Mouse (Mus musculus): ENCODE data around the gene C1qtnf2. TPM values are rescaled to one million over a fixed set of nuclear protein-coding genes. Genes with fewer than 3 reads are reported as not detected.

The C1qtnf2 gene
- polyA plus RNA-seq, 1 experiment from 2014 or later: 0.78 TPM

GRCm38 (mm10) chr11:43451322-43451721, 22.8 kb upstream of the C1qtnf2 start:
- no peaks in the 10 kb centered on the region for H3K9me3 ChIP-seq (replicated peaks)

GRCm38 (mm10) chr11:43452266-43452665, 21.8 kb upstream of the C1qtnf2 start:
- Histone ChIP-seq H3K9me3 (replicated peaks) (no peaks in the 10 kb centered on the region), H3K4me1 (replicated peaks) (no peaks in the 10 kb centered on the region), H3K27ac (replicated peaks) (no peak overlapping the region), H3K4me3 (replicated peaks) (no peak overlapping the region), H3K27me3 (no peaks in the 10 kb centered on the region), H3K36me3 (replicated peaks) (peaks cover 4% of the 10 kb centered on the region; the same call in 1 of the 2 replicates), H3K4me2 (no peak overlapping the region), H3K9ac (no peak overlapping the region)
- WGBS (ENCODE audit: insufficient replicate concordance): 57% methylated on average over 2 of the region's 2 CpGs
- no peak for ATAC-seq (ENCODE audit: insufficient read depth)

More at GRCm38 (mm10) chr11:43451322-43451721, 22.8 kb upstream of the C1qtnf2 start:
- 31% methylated on average over 4 of the region's 4 CpGs for WGBS (ENCODE audit: insufficient replicate concordance)
- H3K4me2 ChIP-seq: no peak overlapping the region
- ATAC-seq (ENCODE audit: insufficient read depth): no peak
- no peak overlapping the region for H3K4me3 ChIP-seq (replicated peaks)
- H3K36me3 ChIP-seq (replicated peaks): peaks cover 12% of the 10 kb centered on the region
- H3K4me1 ChIP-seq (replicated peaks): no peaks in the 10 kb centered on the region
- no peak overlapping the region for H3K9ac ChIP-seq
- H3K27me3 ChIP-seq: no peaks in the 10 kb centered on the region
- no peak overlapping the region for H3K27ac ChIP-seq (replicated peaks)

- no peaks in the 10 kb centered on the region for H3K4me1 ChIP-seq (replicated peaks)
- 76% methylated on average over 25 of the region's 25 CpGs for WGBS (ENCODE audit: insufficient replicate concordance)
- no peak overlapping the region for H3K9ac ChIP-seq
- no peaks in the 10 kb centered on the region for H3K36me3 ChIP-seq (replicated peaks)
- ATAC-seq (ENCODE audit: insufficient read depth): no peak
- H3K4me3 ChIP-seq (replicated peaks): no peak overlapping the region
- H3K4me2 ChIP-seq: no peak overlapping the region
- H3K27ac ChIP-seq (replicated peaks): no peak overlapping the region
- H3K9me3 ChIP-seq (replicated peaks): no peaks in the 10 kb centered on the region
- no peaks in the 10 kb centered on the region for H3K27me3 ChIP-seq
These were observed 10.9 kb upstream of the C1qtnf2 start for GRCm38 (mm10) chr11:43463204-43463603.

GRCm38 (mm10) chr11:43470118-43470517, 4.0 kb upstream of the C1qtnf2 start:
- H3K36me3 ChIP-seq (replicated peaks): no peaks in the 10 kb centered on the region
- whole genome bisulfite sequencing (ENCODE audit: insufficient replicate concordance): 21% methylated on average over 5 of the region's 5 CpGs
- no peaks in the 10 kb centered on the region for H3K9me3 ChIP-seq (replicated peaks)
- no peak overlapping the region for H3K4me3 ChIP-seq (replicated peaks)
- peaks cover 4% of the 10 kb centered on the region; the same call in 1 of the 2 replicates for H3K4me1 ChIP-seq (replicated peaks)
- no peak overlapping the region for H3K9ac ChIP-seq
- no peak for ATAC-seq (ENCODE audit: insufficient read depth)
- H3K27me3 ChIP-seq: peaks cover 5% of the 10 kb centered on the region; the same call in 1 of the 2 replicates
- no peak overlapping the region for H3K4me2 ChIP-seq
- H3K27ac ChIP-seq (replicated peaks): no peak overlapping the region

GRCm38 (mm10) chr11:43470881-43471820, 2.9 kb upstream of the C1qtnf2 start:
- ATAC-seq (ENCODE audit: insufficient read depth): no peak
- 54% methylated on average over 6 of the region's 6 CpGs for WGBS (ENCODE audit: insufficient replicate concordance)

GRCm38 (mm10) chr11:43473115-43473514, 961 bp upstream of the C1qtnf2 start:
- H3K27me3 ChIP-seq: peaks cover 5% of the 10 kb centered on the region; the same call in 1 of the 2 replicates
- no peaks in the 10 kb centered on the region for H3K36me3 ChIP-seq (replicated peaks)
- ATAC-seq (ENCODE audit: insufficient read depth): no peak
- H3K4me2 ChIP-seq: no peak overlapping the region
- WGBS (ENCODE audit: insufficient replicate concordance): 43% methylated on average over 1 of the region's 1 CpGs
- no peaks in the 10 kb centered on the region for H3K9me3 ChIP-seq (replicated peaks)
- H3K27ac ChIP-seq (replicated peaks): no peak overlapping the region
- H3K4me1 ChIP-seq (replicated peaks): peaks cover 4% of the 10 kb centered on the region; the same call in 1 of the 2 replicates
- no peak overlapping the region for H3K4me3 ChIP-seq (replicated peaks)
- no peak overlapping the region for H3K9ac ChIP-seq

More at GRCm38 (mm10) chr11:43470881-43471820, 2.9 kb upstream of the C1qtnf2 start:
- H3K9ac ChIP-seq: no peak overlapping the region
- H3K9me3 ChIP-seq (replicated peaks): no peaks in the 10 kb centered on the region
- H3K4me1 ChIP-seq (replicated peaks): peaks cover 4% of the 10 kb centered on the region; the same call in 1 of the 2 replicates
- H3K27me3 ChIP-seq: peaks cover 5% of the 10 kb centered on the region; the same call in 1 of the 2 replicates
- no peak overlapping the region for H3K4me2 ChIP-seq
- H3K36me3 ChIP-seq (replicated peaks): no peaks in the 10 kb centered on the region
- H3K27ac ChIP-seq (replicated peaks): no peak overlapping the region
- H3K4me3 ChIP-seq (replicated peaks): no peak overlapping the region

- Histone ChIP-seq H3K9me3 (replicated peaks) (no peaks in the 10 kb centered on the region), H3K4me3 (replicated peaks) (no peak overlapping the region), H3K4me2 (no peak overlapping the region), H3K9ac (no peak overlapping the region), H3K36me3 (replicated peaks) (no peaks in the 10 kb centered on the region), H3K27me3 (peaks cover 5% of the 10 kb centered on the region; the same call in 1 of the 2 replicates), H3K4me1 (replicated peaks) (peaks cover 4% of the 10 kb centered on the region; the same call in 1 of the 2 replicates), H3K27ac (replicated peaks) (no peak overlapping the region)
- WGBS (ENCODE audit: insufficient replicate concordance): 42% methylated on average over 15 of the region's 15 CpGs
- no peak for ATAC-seq (ENCODE audit: insufficient read depth)
These were observed 346 bp upstream of the C1qtnf2 start for GRCm38 (mm10) chr11:43473635-43474224.

GRCm38 (mm10) chr11:43479376-43479775, 5.3 kb downstream of the C1qtnf2 start:
- no peak overlapping the region for H3K4me3 ChIP-seq (replicated peaks)
- no peak overlapping the region for H3K27ac ChIP-seq (replicated peaks)
- 65% methylated on average over 3 of the region's 3 CpGs for WGBS (ENCODE audit: insufficient replicate concordance)
- H3K4me2 ChIP-seq: no peak overlapping the region
- no peak overlapping the region for H3K9ac ChIP-seq
- 0 out of 2 replicates have a peak, but pooled peaks cover under 1% of the 10 kb centered on the region for H3K27me3 ChIP-seq
- H3K36me3 ChIP-seq (replicated peaks): no peaks in the 10 kb centered on the region
- peaks cover 2% of the 10 kb centered on the region; the same call in 1 of the 2 replicates for H3K4me1 ChIP-seq (replicated peaks)
- no peaks in the 10 kb centered on the region for H3K9me3 ChIP-seq (replicated peaks)
- no peak for ATAC-seq (ENCODE audit: insufficient read depth)

- no peaks in the 10 kb centered on the region for H3K36me3 ChIP-seq (replicated peaks)
- WGBS (ENCODE audit: insufficient replicate concordance): 45% methylated on average over 5 of the region's 5 CpGs
These were observed 6.5 kb downstream of the C1qtnf2 start for GRCm38 (mm10) chr11:43480561-43480960.

GRCm38 (mm10) chr11:43481672-43482522, 7.8 kb downstream of the C1qtnf2 start:
- no peaks in the 10 kb centered on the region for H3K4me1 ChIP-seq (replicated peaks)
- no peaks in the 10 kb centered on the region for H3K27me3 ChIP-seq
- H3K36me3 ChIP-seq (replicated peaks): no peaks in the 10 kb centered on the region
- H3K4me3 ChIP-seq (replicated peaks): no peak overlapping the region
- no peak overlapping the region for H3K27ac ChIP-seq (replicated peaks)
- WGBS (ENCODE audit: insufficient replicate concordance): 31% methylated on average over 3 of the region's 3 CpGs
- H3K9me3 ChIP-seq (replicated peaks): no peaks in the 10 kb centered on the region
- no peak overlapping the region for H3K4me2 ChIP-seq
- ATAC-seq (ENCODE audit: insufficient read depth): no peak
- no peak overlapping the region for H3K9ac ChIP-seq

More at GRCm38 (mm10) chr11:43480561-43480960, 6.5 kb downstream of the C1qtnf2 start:
- Histone ChIP-seq H3K9ac (no peak overlapping the region), H3K27ac (replicated peaks) (no peak overlapping the region), H3K9me3 (replicated peaks) (no peaks in the 10 kb centered on the region), H3K4me3 (replicated peaks) (no peak overlapping the region), H3K4me1 (replicated peaks) (no peaks in the 10 kb centered on the region), H3K4me2 (no peak overlapping the region), H3K27me3 (no peaks in the 10 kb centered on the region)
- ATAC-seq (ENCODE audit: insufficient read depth): no peak

Data from liver, embryonic 15.5 days (tissue).